Mouse (Mus musculus) CH12.LX (cell line): ENCODE measurements around the gene Acsl5.

ENCODE experiments used
- CHD2 ChIP-seq: IDR thresholded peaks from 2 replicates; pipeline ENCODE4 v1.6.1; 2011; ENCODE audit warnings: low read length, improper control_type of control experiment
- CTCF ChIP-seq, 2 experiments: IDR thresholded peaks in 1 of 2; conservative IDR thresholded peaks in 1 of 2; 2 replicates each; pipeline ENCODE4 v1.5.1; 2011 to 2012; ENCODE audit warnings: low read depth in 2 of 2, low read length in 2 of 2, improper control_type of control experiment in 1 of 2, inconsistent platforms in 1 of 2, mild to moderate bottlenecking in 1 of 2, moderate library complexity in 1 of 2
- KAT2A ChIP-seq: IDR thresholded peaks from 2 replicates; pipeline ENCODE4 v1.6.1; 2012; ENCODE audit warnings: low read length, improper control_type of control experiment, inconsistent platforms; ENCODE audit not compliant: insufficient replicate concordance
- POLR2A ChIP-seq: IDR thresholded peaks from 2 replicates; pipeline ENCODE4 v1.6.1; 2011; ENCODE audit warnings: low read depth, mild to moderate bottlenecking, improper control_type of control experiment, low read length
- SMC3 ChIP-seq: IDR thresholded peaks from 2 replicates; pipeline ENCODE4 v1.6.1; 2011; ENCODE audit warnings: low read depth, low read length, improper control_type of control experiment
- UBTF ChIP-seq: IDR thresholded peaks from 2 replicates; pipeline ENCODE4 v1.6.1; 2012; ENCODE audit warnings: low read depth, mild to moderate bottlenecking, inconsistent platforms, low read length, improper control_type of control experiment, moderate library complexity
- ZKSCAN1 ChIP-seq: IDR thresholded peaks from 2 replicates; pipeline ENCODE4 v1.6.1; 2012; ENCODE audit warnings: low read depth, inconsistent platforms, low read length, improper control_type of control experiment, borderline replicate concordance

- TF ChIP-seq POLR2A (no peak), KAT2A (no peak), SMC3 (peak; percentile 79), CTCF (conservative IDR thresholded peaks at IDR 0.05 in 1 of 2, IDR thresholded peaks at IDR 0.05 in 1 of 2; ENCODE audit: low read depth in 2 of 2, low read length in 2 of 2) (peak; percentile 91 to 92), ZKSCAN1 (no peak), UBTF (no peak), CHD2 (no peak)
Measured at GRCm38 (mm10) chr19:55332641-55333268, 81.0 kb downstream of the Acsl5 start.
